Mouse (Mus musculus): ENCODE results near the gene Grid2ip. TPM values are rescaled to one million over a fixed set of nuclear protein-coding genes. Genes with fewer than 3 reads are reported as not detected.

Grid2ip gene
- polyA plus RNA-seq, 1 experiment = not detected

- Histone ChIP-seq H3K4me2 (ENCODE audit: low read depth) (no peak overlapping the region), H3K79me2 (ENCODE audit: control insufficient read depth, insufficient read depth) (no peaks in the 10 kb centered on the region), H3ac (ENCODE audit: control insufficient read depth, insufficient read length) (no peak overlapping the region), H3K27me3 (ENCODE audit: control insufficient read depth, insufficient read depth, insufficient read length) (peaks cover 7% of the 10 kb centered on the region), H3K36me3 (ENCODE audit: control insufficient read depth, insufficient read depth) (peaks cover 3% of the 10 kb centered on the region), H3K4me3 (no peak overlapping the region)
- TF ChIP-seq TCF3 (IDR thresholded peaks at IDR 0.05; ENCODE audit: insufficient read length, low read depth) (no peak), MYOG (IDR thresholded peaks at IDR 0.05; ENCODE audit: control insufficient read depth in 1 of 3, insufficient read depth in 1 of 3, insufficient read length in 2 of 3, low read depth in 2 of 3) (no peak), TCF12 (IDR thresholded peaks at IDR 0.05; ENCODE audit: insufficient read depth, poor library complexity, severe bottlenecking) (no peak), REST (IDR thresholded peaks at IDR 0.05; ENCODE audit: insufficient read depth, insufficient read length) (no peak), POLR2AphosphoS2 (IDR thresholded peaks at IDR 0.05; ENCODE audit: insufficient read length, low read depth) (no peak), MYOD1 (IDR thresholded peaks at IDR 0.05; ENCODE audit: control insufficient read depth in 1 of 3, insufficient read length in 2 of 3, low read depth in 2 of 3) (no peak), MAX (IDR thresholded peaks at IDR 0.05; ENCODE audit: low read depth) (no peak), POLR2A (IDR thresholded peaks at IDR 0.05; ENCODE audit: insufficient read length, low read depth) (no peak)
These were observed 38.5 kb downstream of the Grid2ip start for GRCm38 (mm10) chr5:143395649-143396048.

GRCm38 (mm10) chr5:143400501-143400900 is 43.4 kb downstream of the Grid2ip start:
- Histone ChIP-seq H3K27me3 (ENCODE audit: control insufficient read depth, insufficient read depth, insufficient read length) (no peaks in the 10 kb centered on the region), H3ac (ENCODE audit: control insufficient read depth, insufficient read length) (no peak overlapping the region), H3K4me3 (no peak overlapping the region), H3K79me2 (ENCODE audit: control insufficient read depth, insufficient read depth) (peaks cover 17% of the 10 kb centered on the region), H3K36me3 (ENCODE audit: control insufficient read depth, insufficient read depth) (peaks cover 3% of the 10 kb centered on the region), H3K4me2 (ENCODE audit: low read depth) (no peak overlapping the region)
- TF ChIP-seq TCF3 (IDR thresholded peaks at IDR 0.05; ENCODE audit: insufficient read length, low read depth) (no peak), TCF12 (IDR thresholded peaks at IDR 0.05; ENCODE audit: insufficient read depth, poor library complexity, severe bottlenecking) (no peak), SRF (IDR thresholded peaks at IDR 0.05; ENCODE audit: control insufficient read depth, insufficient read length, low read depth) (no peak), MYOG (IDR thresholded peaks at IDR 0.05; ENCODE audit: control insufficient read depth in 1 of 3, insufficient read depth in 1 of 3, insufficient read length in 2 of 3, low read depth in 2 of 3) (no peak), CEBPB (IDR thresholded peaks at IDR 0.05; ENCODE audit: insufficient read depth, poor library complexity, severe bottlenecking) (no peak)

GRCm38 (mm10) chr5:143401556-143401955 is 44.4 kb downstream of the Grid2ip start:
- Histone ChIP-seq H3K79me2 (ENCODE audit: control insufficient read depth, insufficient read depth) (peaks cover 27% of the 10 kb centered on the region), H3K4me2 (ENCODE audit: low read depth) (no peak overlapping the region), H3K4me3 (no peak overlapping the region), H3ac (ENCODE audit: control insufficient read depth, insufficient read length) (no peak overlapping the region), H3K36me3 (ENCODE audit: control insufficient read depth, insufficient read depth) (peaks cover 7% of the 10 kb centered on the region), H3K27me3 (ENCODE audit: control insufficient read depth, insufficient read depth, insufficient read length) (no peaks in the 10 kb centered on the region)
- no peak for TF ChIP-seq E2F4 (IDR thresholded peaks at IDR 0.05; ENCODE audit: insufficient read depth)

- H3K4me2 ChIP-seq (ENCODE audit: low read depth) = peak within 1 kb of the TSS; percentile 80
- H3K79me2 ChIP-seq (ENCODE audit: control insufficient read depth, insufficient read depth) = peaks cover 47% of the 10 kb centered on the region
- H3ac ChIP-seq (ENCODE audit: control insufficient read depth, insufficient read length) = peak within 1 kb of the TSS; percentile 86
- H3K4me3 ChIP-seq = peak within 1 kb of the TSS; percentile 73
- no peaks in the 10 kb centered on the region for H3K27me3 ChIP-seq (ENCODE audit: control insufficient read depth, insufficient read depth, insufficient read length)
- TF ChIP-seq USF1 (IDR thresholded peaks at IDR 0.05; ENCODE audit: low read depth) (no peak), MAX (IDR thresholded peaks at IDR 0.05; ENCODE audit: low read depth) (no peak), REST (IDR thresholded peaks at IDR 0.05; ENCODE audit: insufficient read depth, insufficient read length) (no peak), POLR2A (IDR thresholded peaks at IDR 0.05; ENCODE audit: insufficient read length, low read depth) (peak; percentile 97), E2F4 (IDR thresholded peaks at IDR 0.05; ENCODE audit: insufficient read depth) (no peak), MYOD1 (IDR thresholded peaks at IDR 0.05; ENCODE audit: control insufficient read depth in 1 of 3, insufficient read length in 2 of 3, low read depth in 2 of 3) (peak in 1 of 3 experiments; percentile 20), CEBPB (IDR thresholded peaks at IDR 0.05; ENCODE audit: insufficient read depth, poor library complexity, severe bottlenecking) (no peak), MYOG (IDR thresholded peaks at IDR 0.05; ENCODE audit: control insufficient read depth in 1 of 3, insufficient read depth in 1 of 3, insufficient read length in 2 of 3, low read depth in 2 of 3) (peak in 2 of 3 experiments; percentile 8 to 29), SRF (IDR thresholded peaks at IDR 0.05; ENCODE audit: control insufficient read depth, insufficient read length, low read depth) (peak; percentile 63), TCF3 (IDR thresholded peaks at IDR 0.05; ENCODE audit: insufficient read length, low read depth) (no peak), TCF12 (IDR thresholded peaks at IDR 0.05; ENCODE audit: insufficient read depth, poor library complexity, severe bottlenecking) (no peak), POLR2AphosphoS2 (IDR thresholded peaks at IDR 0.05; ENCODE audit: insufficient read length, low read depth) (peak; percentile 92)
- H3K36me3 ChIP-seq (ENCODE audit: control insufficient read depth, insufficient read depth) = peaks cover 15% of the 10 kb centered on the region
These were observed 46.3 kb downstream of the Grid2ip start, which contains the start of gene Kdelr2 for GRCm38 (mm10) chr5:143403221-143404147. Gene Kdelr2 (plus strand): TSS chr5:143403838.

All from myocyte (in vitro differentiated cells).